Mouse (Mus musculus) hindlimb bud, embryonic 11.5 days (tissue): Measurements from ENCODE around the gene Pilrb1.

ENCODE experiments used
- DNase-seq: peaks from one replicate; pipeline ENCODE4 v3.0.0-alpha.2; 2012; ENCODE audit warnings: low read depth, low spot score; ENCODE audit errors: extremely low spot score

Gene Pilrb1

GRCm38 (mm10) chr5:137830238-137830637 lies 27.7 kb downstream of the Pilrb1 start:
- no peak for DNase-seq

- no peak for DNase-seq
These were observed 29.2 kb downstream of the Pilrb1 start for GRCm38 (mm10) chr5:137828694-137829093.

- no peak for DNase-seq
These were observed 31.5 kb downstream of the Pilrb1 start for GRCm38 (mm10) chr5:137826421-137826820.

GRCm38 (mm10) chr5:137825971-137826370 lies 31.9 kb downstream of the Pilrb1 start:
- no peak for DNase-seq

- no peak for DNase-seq
These were observed 32.9 kb downstream of the Pilrb1 start for GRCm38 (mm10) chr5:137825030-137825429.

GRCm38 (mm10) chr5:137823455-137824045 lies 34.4 kb downstream of the Pilrb1 start:
- no peak for DNase-seq

- DNase-seq: no peak
These were observed 35.3 kb downstream of the Pilrb1 start for GRCm38 (mm10) chr5:137822602-137823001.

- DNase-seq: no peak
These were observed 35.8 kb downstream of the Pilrb1 start for GRCm38 (mm10) chr5:137822126-137822525.

- no peak for DNase-seq
These were observed 40.3 kb downstream of the Pilrb1 start for GRCm38 (mm10) chr5:137817466-137818222.

GRCm38 (mm10) chr5:137808316-137808715 lies 49.6 kb downstream of the Pilrb1 start:
- DNase-seq: no peak

- DNase-seq: no peak
These were observed 51.7 kb downstream of the Pilrb1 start for GRCm38 (mm10) chr5:137806158-137806557.
